Mouse (Mus musculus) gastrocnemius, postnatal 10 days (tissue): ENCODE measurements around the gene Nav2. TPM values are rescaled to one million over a fixed set of nuclear protein-coding genes. Genes with fewer than 3 reads are reported as not detected.

ENCODE experiments used
- DNase-seq: peaks from one replicate; pipeline ENCODE4 v3.0.0; 2021; ENCODE audit warnings: mixed read lengths
- total RNA-seq, 2 experiments: library from RNA; stranded (reverse); gene quantifications; 2 replicates each; pipeline ENCODE4 v1.2.3; 2021

Nav2 gene
- total RNA-seq, 2 experiments from 2014 or later = 55.8 to 80.1 TPM

DNA sequence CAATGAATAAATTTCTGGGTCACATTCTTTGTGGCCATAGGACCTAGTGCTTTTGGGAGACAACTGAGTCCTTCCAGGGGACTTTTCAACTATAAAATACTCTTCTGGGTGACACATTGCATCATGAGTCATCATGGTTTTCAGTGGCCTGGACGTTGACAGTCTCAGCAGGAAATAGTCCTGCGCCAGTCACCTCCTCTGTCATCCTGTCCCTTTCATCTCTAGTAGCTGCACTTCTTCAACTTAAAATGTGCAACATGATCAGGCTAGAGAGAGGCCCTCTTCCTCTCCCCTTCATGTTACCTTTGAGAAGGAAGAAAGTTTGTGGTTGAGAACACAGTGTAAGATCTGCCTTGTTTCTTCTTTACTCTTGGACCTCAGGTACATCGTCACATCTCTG lies 426.5 kb downstream of the Nav2 start:
- DNase-seq = no peak

DNA sequence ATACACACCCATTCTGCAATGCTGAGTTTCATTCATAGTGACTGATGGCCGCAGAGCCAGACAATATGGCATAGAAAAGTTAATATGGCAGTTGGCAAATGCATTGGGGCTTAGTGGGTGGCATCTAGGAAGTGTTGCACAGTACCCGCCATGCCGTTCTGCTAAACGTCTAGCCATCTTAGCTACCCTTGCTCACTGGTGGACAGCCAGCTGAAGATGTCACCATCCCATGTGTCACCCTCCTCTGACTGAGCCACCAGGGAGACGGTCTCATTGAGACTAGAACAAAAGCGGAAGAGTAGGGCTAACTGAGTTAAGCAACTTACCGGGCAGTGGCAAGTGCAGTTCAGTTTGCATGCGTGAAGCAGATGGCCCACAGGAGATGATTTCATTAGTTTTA lies 428.2 kb downstream of the Nav2 start:
- DNase-seq = no peak

DNA sequence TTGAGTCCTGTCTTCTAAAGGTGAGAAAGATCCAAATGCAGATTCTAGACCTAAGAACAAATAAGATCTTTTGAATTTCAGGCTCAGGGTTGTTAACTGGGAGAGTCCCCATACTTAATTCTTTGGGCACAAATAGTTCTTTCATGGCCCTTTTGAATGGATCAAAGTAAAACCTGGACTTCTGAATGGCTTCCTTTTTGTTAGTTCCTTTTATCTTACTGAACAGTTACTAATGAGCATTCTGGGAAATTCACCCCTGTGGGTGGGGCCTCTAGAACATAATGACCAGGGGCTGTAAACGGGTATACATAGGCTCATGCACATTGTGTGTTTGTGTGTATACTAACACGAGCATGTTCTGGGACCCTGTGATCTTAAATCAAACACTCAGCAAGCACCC lies 429.2 kb downstream of the Nav2 start:
- DNase-seq = no peak

DNA sequence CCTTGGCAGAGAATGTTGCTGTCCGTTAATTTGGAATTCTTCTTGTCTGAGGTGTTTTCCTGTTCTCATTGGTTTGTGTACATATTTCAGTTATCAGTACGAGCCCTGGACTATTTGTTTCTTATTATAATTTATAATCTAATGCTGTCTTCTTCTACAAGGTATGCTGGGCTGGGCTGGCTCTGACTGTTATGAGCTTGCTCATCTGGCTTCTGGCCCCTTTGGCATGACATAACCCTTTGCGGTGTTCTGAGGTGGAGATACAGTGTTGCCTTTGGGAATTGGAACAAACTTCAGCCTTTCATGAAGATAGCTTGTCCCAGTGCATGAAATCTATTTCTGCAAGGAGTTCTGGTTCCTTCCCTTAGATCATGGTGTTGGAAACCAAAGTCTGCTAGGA lies 431.4 kb downstream of the Nav2 start:
- DNase-seq = no peak

DNA sequence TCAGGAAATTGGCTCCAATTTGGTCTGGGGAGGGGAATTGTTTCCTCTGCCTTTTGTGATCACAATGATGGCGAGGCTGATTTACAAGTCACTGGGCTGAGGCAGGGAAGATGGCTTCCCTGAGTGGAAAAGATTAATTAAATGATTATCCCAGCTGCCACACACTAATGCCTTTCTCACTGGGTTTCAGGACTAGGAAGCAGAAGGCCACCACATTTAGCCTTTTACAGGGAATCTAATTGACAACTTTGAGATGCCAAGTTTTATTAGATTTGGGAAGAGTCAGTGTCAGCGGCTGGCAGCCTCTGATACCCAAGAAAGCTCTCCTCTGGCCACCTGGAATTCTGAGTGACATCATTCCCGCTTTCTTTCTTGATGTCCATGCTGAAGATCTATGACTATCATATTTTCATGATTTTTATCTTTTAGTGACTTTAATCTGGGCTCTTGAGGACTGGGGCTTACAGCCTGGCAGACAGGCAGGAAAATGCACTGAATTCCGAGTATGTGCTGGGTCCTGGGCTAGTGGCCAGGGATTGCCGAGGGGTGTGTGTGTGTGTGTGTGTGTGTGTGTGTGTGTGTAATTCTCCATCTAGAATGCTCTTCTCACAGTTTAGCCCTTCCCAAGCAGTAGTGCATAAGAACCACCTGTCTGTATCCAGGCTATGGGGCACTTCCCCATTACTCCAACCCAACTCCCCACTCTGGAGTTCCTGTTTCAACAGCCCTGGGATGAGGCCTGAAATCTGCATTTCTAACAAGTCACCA lies 432.8 kb downstream of the Nav2 start:
- no peak for DNase-seq

DNA sequence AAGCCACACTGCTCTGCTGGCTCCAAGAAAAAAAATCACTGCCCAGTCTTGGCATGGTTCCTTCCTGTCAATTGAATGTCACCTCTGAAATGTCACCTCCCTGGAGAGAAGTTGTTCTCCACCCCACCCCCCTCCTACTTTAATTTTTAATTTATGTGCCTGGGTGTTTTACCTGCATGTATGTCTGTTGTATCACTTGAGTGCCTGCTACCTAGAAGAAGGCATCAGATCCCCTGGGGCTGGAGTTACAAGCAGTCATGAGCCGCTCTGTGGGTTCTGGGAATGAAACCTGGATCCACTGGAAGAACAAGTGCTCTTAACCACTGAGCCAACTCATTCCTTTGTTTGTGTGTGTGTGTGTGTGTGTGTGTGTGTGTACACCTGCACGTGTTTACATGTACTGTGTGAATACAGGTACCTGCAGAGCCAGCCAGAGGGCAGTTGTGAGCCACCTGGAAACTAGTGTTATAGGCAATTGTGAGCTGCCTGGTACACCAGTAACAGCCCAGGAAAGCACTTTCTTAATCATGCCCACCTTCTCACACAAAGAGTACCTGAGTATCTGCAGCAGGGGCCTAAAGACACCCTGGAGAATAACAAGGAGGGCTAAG lies 433.5 kb downstream of the Nav2 start:
- no peak for DNase-seq

DNA sequence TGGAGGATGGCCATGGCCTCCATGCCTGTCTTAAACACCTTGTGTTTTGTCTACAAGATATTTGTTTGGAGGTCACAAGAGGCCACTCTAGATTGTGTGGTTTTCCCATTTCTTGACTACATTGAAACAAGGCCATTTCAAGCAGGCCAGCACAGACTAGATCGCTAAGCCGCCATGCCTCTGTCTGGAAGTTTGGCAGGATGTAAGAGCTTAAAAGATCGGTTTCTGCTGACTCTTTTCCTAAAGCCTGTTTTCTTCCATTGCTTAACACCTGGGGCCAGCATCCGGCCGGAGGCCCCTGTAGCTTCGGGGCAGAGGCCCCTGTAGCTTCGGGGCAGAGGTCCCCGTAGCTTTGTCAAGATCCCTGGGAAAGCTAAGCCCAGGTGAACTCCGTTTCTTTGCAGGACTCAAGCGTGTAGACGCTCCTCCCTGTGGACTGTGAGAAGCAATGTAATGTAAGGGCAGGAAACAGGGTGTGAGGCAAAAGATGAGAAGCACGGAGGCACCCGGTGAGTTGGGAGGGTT lies 434.1 kb downstream of the Nav2 start:
- DNase-seq = no peak

DNA sequence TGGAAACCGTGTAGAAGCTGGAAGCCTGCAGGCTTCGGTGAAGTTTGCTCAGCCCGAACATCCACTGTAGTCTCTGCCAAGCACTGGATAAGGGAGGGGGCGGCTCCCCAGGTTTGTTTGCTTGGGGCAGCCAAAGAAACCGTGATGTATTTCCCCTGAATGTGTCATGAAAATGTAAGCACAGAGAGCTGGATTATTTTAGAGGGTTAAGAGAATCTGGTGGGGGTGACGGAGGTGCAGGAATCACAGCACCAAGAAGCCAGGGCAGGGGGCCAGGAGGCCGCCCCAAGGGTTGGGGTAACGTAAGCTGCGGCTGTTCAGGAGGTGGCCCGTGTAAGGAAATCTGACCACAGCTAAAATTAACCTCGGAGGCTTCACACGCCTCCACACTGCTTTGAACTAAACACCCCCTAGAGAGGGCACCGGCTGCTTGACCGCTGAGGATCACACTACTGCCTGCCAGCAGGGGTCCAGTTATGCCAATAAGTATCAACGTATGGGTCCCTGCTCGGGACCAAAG lies 434.6 kb downstream of the Nav2 start:
- peak; percentile 79 for DNase-seq

DNA sequence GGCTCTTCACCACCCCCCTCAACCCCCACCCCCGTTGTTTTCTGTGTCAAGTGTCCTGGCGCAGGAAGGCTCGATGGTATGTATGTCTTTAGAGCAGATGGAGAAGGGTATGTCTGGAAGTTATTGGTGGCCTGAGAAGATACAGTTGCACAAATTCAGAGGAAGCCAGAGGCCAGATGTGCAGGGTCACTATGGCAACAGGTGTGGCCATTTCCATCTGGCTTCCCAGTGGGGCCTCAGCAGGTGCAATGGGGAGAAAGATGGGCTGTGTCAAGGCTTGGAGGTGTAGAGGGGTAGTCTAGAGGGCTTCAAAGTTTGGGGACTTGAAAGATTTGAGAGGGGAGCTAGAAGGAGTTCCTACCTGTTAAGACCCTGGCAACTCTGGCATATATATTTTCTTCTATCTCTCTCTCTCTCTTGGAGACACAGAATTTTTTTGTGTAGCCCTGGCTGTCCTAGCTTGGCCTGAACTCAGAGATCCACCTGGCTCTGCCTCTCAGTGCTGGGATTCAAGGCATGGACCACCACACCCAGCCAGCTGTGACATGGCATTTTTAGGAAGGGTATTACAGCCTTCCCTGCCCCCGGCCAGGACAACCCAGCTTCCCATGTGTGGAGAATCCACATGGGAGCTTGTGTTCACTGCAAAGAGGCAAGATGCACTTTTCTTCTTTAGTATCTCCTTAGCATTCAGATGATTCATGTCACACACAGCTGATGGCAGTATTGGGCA lies 435.4 kb downstream of the Nav2 start:
- DNase-seq = no peak

DNA sequence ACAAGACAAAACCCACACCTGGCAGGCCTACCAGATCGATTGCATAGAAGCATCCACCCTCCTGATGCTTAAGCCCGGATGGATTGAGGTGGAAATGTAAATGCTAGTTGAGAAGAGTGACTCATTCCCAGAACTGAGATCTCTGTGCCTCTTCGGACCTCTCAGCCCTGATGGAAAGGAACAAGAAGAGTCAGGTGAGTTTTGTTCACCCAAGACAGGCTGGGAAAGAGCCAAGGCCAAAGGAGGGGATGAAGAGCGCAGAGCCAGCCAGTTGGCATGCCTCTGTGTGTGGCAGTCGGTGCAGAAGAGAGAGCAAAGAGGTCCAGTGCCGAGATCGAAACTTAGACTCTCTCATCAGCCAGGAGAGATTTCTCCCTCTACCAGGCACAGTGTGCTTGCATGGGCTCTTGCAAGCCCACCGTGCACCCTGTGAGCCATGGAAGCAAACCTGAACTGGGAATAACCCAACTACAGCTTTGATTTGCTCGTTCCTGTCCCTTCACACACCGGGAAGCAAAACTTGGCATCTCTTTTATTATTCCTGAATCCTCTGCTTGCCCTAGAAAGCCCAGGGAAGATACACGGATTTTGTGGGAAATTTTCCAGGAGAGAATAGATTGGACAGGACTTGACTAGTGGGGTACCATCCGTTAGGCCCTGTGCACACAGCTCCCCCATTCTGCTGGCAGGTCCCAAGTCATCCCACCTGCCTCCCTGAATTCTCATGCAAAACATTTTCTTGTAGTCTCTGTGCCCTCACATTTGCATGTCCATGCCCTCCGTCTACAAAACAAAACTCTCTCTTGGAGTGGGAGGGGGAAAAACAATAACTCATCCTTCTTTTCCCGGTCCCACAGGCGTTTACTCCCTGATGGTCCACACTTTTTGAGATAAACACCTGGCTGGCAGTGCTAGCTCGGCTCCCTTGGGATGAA lies 439.1 kb downstream of the Nav2 start:
- DNase-seq = no peak

DNA sequence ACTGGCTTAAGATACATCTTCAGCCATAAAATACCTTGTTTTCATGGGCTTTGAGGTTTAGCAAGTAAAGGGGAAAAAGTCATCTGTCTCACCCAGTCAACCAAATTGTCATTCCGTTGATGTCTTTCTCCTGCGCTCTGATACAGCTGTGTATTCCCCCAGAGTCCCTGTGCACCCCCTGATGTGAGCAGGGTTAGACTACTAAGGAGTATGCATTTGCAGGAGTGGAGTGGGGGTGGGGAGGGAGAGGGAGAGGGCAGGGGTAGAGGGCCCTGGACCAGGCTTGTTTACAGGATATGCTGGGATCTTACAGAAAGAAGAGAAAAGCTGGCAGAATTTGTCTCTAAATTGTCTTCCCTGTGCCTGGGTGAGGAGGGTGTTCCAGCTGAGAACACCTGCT lies 440.1 kb downstream of the Nav2 start:
- no peak for DNase-seq

DNA sequence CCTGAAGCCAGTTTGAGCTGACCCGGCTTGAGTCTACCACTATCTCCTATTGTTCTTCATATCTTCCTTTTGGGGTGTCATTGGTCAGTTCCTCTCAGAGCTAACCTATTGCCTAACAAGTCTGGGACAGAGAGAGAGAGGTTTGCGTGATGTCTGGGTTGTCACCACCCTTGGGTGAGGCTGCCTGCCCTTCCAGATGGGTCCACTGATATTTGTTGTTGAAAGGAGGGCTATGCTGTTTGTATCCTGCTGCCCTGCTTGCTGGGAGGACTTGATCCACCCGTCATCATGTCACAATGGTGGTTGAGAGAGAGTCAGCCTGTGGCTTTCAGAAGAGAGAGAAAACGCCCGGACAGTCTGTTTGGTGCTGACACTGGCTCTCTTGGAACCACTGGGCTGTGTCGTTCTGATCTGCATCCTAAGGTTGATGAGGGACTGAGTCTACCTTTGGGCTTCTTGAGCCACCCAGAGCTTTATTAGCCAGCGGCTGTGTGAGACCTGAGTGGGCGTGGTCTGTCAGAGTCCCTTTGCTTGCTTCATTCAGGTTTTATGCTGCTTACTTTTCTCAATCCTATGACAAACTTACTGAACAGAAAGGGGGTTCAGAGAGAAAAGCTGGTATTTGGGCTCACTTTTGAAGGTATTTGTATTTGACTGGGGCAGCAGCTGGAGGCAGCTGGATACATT lies 441.9 kb downstream of the Nav2 start:
- no peak for DNase-seq

DNA sequence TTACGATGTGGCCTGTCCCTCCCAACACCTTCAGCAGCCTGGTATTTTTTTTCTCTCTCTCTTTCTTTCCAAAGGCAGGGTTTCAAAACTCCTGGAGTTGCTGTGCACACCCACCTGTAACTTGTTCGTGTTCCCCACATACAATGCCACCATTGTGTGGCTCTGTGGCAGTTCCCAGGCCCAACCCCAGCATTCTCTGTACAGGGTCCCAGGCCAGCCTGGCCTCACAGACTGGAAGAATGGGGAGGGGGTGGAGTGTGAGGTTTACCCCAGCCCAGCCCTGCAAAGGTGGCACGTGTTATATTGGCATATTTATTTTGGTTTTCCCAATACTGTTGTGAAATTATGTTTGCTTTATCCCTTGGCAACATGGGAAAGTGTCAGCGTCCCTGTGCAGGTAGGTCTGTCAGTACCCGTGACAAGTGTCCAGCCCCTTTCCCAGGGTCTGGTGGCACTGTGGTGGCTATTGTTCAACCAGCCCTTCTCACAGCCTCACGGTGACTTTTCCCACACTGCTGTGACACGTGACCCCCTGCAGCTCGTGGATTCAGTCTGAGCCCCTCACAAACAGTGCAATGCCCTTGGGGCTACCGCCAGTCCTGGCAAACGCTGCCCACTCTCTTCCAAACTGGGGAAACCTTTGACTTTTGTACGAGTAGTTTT lies 443.2 kb downstream of the Nav2 start:
- no peak for DNase-seq

DNA sequence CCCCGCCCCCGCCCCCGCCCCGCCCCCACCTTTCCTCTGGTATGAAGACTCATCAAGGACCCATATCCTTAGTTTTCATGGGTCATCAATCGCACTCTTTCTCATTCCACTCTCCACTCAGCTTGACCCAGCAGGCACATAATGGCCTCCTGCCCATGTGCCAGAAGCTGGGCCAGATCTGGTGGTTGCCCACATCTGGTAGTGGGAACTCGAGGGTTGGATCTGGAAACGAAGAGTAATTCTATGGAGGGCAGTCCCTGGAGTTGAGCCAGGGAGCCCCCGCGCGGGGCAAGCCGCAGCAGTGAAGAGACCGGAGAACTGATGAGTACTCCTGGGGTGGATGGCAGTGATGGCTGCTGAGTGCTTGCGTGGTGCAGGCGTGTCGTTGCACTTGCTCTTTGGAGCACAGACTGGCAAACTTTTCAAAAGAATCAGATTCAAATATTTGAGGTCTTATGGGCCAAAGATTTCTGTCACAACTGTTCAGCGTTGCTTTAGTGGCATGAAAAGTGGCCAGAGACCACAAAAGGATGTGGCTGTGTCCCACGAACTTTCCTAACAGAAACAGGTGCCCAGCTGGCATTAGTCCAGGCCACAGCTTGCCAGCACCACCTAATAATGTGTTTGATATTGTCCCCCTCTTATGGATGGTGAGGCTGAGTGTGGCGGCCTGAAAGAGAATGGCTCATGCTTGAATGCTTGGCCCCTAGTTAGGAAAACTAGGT lies 449.1 kb downstream of the Nav2 start:
- no peak for DNase-seq

DNA sequence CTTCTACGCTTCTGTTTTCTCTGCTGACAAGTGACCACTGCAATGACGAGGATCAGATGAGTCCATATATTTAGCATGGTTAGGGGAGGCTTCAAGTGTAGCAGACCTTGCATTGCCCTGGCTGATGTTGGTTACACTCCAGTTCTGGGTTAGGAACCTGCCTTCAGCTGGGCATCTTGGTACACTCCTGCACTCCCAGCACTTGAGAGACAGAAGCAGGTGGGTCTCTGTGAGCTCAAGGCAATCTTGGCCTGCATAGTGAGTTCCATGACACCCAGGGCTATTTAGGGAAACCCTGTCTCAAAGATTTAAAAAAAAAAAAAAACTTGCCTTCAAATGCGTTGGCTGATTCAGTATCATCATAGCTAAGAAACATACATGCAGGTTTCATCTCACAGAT lies 450.6 kb downstream of the Nav2 start:
- DNase-seq = no peak

DNA sequence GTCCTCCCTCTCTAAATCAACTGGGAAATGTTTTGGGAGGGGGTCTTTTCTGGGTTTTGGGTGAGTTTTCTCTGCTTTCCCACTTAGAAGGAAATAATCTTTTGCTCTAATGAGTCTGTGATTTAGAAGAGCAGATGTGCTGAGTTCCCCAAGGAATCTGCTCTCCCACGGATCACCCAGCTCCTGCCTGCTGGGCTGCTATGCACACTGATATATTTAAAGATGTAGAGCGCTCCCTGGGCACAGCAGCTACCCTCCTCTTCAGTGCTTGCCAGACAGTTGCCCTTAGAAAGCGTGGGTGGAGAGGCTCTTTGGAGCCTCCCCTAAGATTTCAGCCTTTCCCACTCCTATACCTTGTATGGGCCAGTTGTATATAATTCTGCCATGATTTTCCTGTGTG lies 452.1 kb downstream of the Nav2 start:
- DNase-seq = no peak

DNA sequence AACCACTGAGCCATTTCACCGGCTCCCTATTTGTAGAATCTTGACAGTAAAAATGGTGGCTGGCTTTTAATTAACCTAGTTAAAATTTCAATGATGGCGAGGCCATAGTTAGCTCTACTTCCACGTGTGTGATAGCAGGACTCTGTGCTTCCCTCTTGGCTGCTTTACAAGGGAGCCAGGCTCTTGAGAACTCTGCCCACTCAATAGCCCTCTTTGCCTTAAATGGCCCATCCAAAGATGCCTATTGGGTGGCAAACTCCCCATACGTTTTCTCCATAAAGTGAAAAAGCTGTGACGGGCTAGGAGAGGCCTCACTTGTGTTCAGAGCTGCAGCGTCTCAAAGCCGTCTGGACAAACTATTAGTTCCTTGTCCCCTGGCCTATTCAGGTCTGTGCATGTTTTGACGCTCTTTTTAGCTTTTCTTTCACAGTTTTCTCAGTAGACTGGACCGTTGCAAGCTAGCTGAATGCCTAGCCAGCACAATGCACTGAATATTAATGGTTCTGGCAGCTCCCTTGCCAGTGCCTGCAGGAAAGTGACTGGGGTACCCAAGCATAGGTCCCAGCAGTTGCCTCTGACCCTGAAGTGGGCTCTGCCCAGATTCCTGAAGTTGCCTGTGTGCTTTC lies 453.1 kb downstream of the Nav2 start:
- no peak for DNase-seq

DNA sequence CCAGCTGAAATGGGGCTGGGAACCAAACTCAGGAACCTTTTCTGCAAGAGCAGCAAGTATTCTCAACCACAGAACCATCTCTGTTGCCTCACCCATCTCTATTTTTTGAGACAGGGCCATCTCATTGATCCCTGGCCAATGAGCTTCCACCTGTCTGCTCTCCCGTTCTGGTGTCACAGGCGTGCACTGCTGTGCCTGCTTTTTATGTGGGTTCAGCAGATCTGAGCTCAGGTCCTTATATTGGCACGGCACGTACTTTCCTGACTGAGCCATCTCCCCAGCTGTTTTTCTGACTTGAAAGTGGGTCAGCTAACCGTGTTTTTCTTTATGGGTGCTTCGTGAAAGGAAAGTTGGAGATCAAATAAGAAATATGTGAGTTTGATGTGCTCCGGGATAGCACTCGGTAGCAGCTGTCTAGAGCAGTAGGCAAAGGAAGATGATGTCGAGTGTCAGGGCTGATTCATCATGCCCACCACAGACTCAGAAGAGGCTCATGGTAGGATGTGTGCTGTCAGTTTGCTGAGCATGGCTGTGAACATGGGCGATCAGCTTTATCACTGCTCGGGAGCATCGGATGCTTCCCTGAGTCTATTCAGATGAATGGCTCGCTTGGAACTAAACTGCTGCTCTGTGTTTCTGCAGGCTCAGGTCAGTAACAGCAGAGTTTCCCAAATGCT lies 456.1 kb downstream of the Nav2 start:
- DNase-seq = no peak

DNA sequence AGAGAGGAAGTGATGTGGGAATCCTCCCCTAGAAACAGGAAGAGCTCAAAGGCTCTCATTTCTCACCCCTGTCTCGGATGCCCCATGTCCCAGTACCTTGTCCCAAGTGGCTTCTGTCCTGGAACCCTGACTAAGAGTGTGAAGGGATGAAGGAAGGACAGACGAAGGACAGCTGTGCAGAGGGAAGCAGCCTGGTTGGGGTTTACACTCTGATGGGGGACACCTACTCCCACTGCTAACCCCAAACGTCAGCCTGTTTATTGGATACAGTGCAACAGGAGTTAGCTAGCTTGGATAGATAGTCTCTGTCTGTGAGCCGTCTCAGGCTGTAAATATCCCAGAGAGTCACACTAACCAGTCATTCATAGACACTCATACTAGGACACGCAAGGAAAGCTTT lies 460.1 kb downstream of the Nav2 start:
- DNase-seq = no peak
